In the genomic region with DNA sequence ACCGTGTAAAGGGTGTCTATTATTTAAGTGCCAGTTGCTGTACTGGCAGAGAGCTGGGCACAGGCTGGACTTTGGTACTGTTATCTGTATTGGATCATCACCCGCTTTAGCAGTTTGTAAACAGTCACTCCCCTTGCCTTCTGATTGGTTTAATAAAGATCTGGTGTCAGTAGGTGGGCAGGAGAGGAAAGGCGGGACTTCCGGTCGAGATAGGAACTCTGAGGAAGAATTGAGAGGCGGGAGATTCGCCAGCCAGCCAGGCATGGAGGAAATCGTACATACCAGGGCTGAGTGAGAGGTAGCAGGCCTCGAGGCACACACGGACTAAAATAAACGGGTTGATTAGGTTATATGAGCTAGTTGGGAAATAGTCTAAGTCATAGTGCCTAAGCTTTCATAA, we compare ENCODE assay signal across 9 mouse cellular contexts. TPM values are rescaled to one million over a fixed set of nuclear protein-coding genes. Genes with fewer than 3 reads are reported as not detected.
DNase-seq lines count a peak whose midpoint lies in the region; ATAC-seq and TF ChIP-seq lines count a peak whose summit lies in the region.
"Had no signal": no experiment of that assay in that cellular context is flagged by ENCODE, and none has a peak within 500 bp of the region (broad histone marks: within the 10 kb centered on the region; RNA-seq: fewer than 3 reads in every experiment).

No protein-coding gene starts in this region.

- DNase-seq in 3134 (ENCODE audit: extremely low read depth, insufficient read length, low spot score) = peak; percentile 60
- peak; percentile 53 for DNase-seq in CD4-positive helper T cell, adult 2 months (ENCODE audit: low read depth, low spot score)
- DNase-seq in c-Kit-positive CD71-positive TER-119-negative erythroid progenitor cells, embryonic 14.5 days (ENCODE audit: low read depth) = peak; percentile 61
- DNase-seq in lung, adult 2 months = peak; percentile 55
- peak; percentile 77 for DNase-seq in testis, postnatal 14 days (ENCODE audit: low spot score)
- no peak for DNase-seq in cerebellum, postnatal 4 days (ENCODE audit: low spot score in 2 of 2)
- DNase-seq in left cerebral cortex, postnatal 36 days (ENCODE audit: low spot score in 2 of 2) = no peak

- H3K4me1 ChIP-seq in lung, adult 2 months (ENCODE audit: control insufficient read depth, insufficient read depth, low read length) = peaks cover 2% of the 10 kb centered on the region; the same call in 1 of the 2 replicates
- H3K4me1 ChIP-seq: embryonic facial prominence, embryonic 15.5 days had no signal

- H3K4me3 ChIP-seq in lung, adult 2 months (replicated peaks; ENCODE audit: extremely low read depth, low read depth, low read length) = no peak overlapping the region
- H3K4me3 ChIP-seq: embryonic facial prominence, embryonic 15.5 days had no signal

- intact Hi-C loops in left cerebral cortex, postnatal 36 days (cut with DNase I) = no loop called here

- TF ChIP-seq POLR2A in lung, adult 2 months (IDR thresholded peaks at IDR 0.05; ENCODE audit: borderline replicate concordance, extremely low read depth, low read depth, low read length) = no peak

- 21% methylated on average over 11 of the region's 11 CpGs for WGBS in lung, adult 2 months

- ATAC-seq in inflammation-experienced regulatory T-cells, adult 6 months = peak; percentile 43

- TF ChIP-seq CTCF in lung, adult 2 months (IDR thresholded peaks at IDR 0.05; ENCODE audit: insufficient read depth, low read length) = no peak

RNA-seq across cellular contexts. Expression of a gene that starts 7.7 kb away (rescaled TPM):
- polyA plus RNA-seq in inflammation-experienced regulatory T-cells, adult 6 months (2017; shearing (Covaris generic)) = 100 to 1,000 TPM; 418 to 487 (median 438) TPM
- 138 and 178 TPM in 2 replicates for polyA plus RNA-seq in lung, adult 2 months (2012; rRNA removed)
- 100 to 1,000 TPM; 221 to 225 TPM for total RNA-seq in left cerebral cortex, postnatal 36 days (2021)

RNA-seq across cellular contexts. Expression of a gene that starts 16.1 kb away (rescaled TPM):
- polyA plus RNA-seq in inflammation-experienced regulatory T-cells, adult 6 months (2017; shearing (Covaris generic)) = not detected
- polyA plus RNA-seq in lung, adult 2 months (2012; rRNA removed) = 0.27 and 0.46 TPM in 2 replicates
- not detected for total RNA-seq in left cerebral cortex, postnatal 36 days (2021)

RNA-seq across cellular contexts. Expression of a gene that starts 26.0 kb away (rescaled TPM):
- polyA plus RNA-seq in inflammation-experienced regulatory T-cells, adult 6 months (2017; shearing (Covaris generic)) = 10 to 100 TPM in 2 of 3 experiments, 1 to 10 TPM in 1; 2.6 to 42.7 (median 10.9) TPM
- polyA plus RNA-seq in lung, adult 2 months (2012; rRNA removed) = 23.8 and 28.3 TPM in 2 replicates
- 10 to 100 TPM; 12.3 to 24.4 TPM for total RNA-seq in left cerebral cortex, postnatal 36 days (2021)

RNA-seq across cellular contexts. Expression of a gene that starts 26.3 kb away (rescaled TPM):
- polyA plus RNA-seq in inflammation-experienced regulatory T-cells, adult 6 months (2017; shearing (Covaris generic)) = not detected
- not detected in 2 replicates for polyA plus RNA-seq in lung, adult 2 months (2012; rRNA removed)
- not detected for total RNA-seq in left cerebral cortex, postnatal 36 days (2021)
- polyA plus RNA-seq: embryonic facial prominence, embryonic 15.5 days had no signal

RNA-seq across cellular contexts. Expression of a gene that starts 36.3 kb away (rescaled TPM):
- polyA plus RNA-seq in inflammation-experienced regulatory T-cells, adult 6 months (2017; shearing (Covaris generic)) = not detected
- not detected in 2 replicates for polyA plus RNA-seq in lung, adult 2 months (2012; rRNA removed)
- total RNA-seq in left cerebral cortex, postnatal 36 days (2021) = not detected
- polyA plus RNA-seq: embryonic facial prominence, embryonic 15.5 days had no signal

Comparison
In these comparisons a context has a peak if more than half of its experiments do, and no peak if none do; other contexts are left out.
1. DNase-seq: peak in 3134 (single experiment), CD4-positive helper T cell, adult 2 months (single experiment), c-Kit-positive CD71-positive TER-119-negative erythroid progenitor cells, embryonic 14.5 days (single experiment), lung, adult 2 months (single experiment) and testis, postnatal 14 days (single experiment); none in cerebellum, postnatal 4 days (0 of 2) and left cerebral cortex, postnatal 36 days (0 of 2).